Mouse (Mus musculus) small intestine, adult 2 months (tissue): ENCODE results near the gene Spata31d1a. TPM values are rescaled to one million over a fixed set of nuclear protein-coding genes. Genes with fewer than 3 reads are reported as not detected.

Experiments
- H3K27ac ChIP-seq: fragments of 200-500 bp; 2 replicates; pipeline ENCODE4 v1.5.1; 2012; ENCODE audit warnings: low read depth, low read length, control low read depth, inconsistent platforms; ENCODE audit not compliant: insufficient read depth
- H3K27me3 ChIP-seq: fragments of 200-500 bp; 2 replicates; pipeline ENCODE4 v1.6.1; 2012; ENCODE audit warnings: mild to moderate bottlenecking, moderate library complexity, low read length, inconsistent platforms; ENCODE audit not compliant: control insufficient read depth, insufficient read depth
- H3K36me3 ChIP-seq: fragments of 200-500 bp; 2 replicates; pipeline ENCODE4 v1.6.1; 2012; ENCODE audit warnings: mild to moderate bottlenecking, low read length, control low read depth, inconsistent platforms; ENCODE audit not compliant: control insufficient read depth, insufficient read depth
- H3K4me1 ChIP-seq: fragments of 200-500 bp; 2 replicates; pipeline ENCODE4 v1.6.1; 2012; ENCODE audit warnings: low read length, inconsistent platforms, mixed read lengths; ENCODE audit not compliant: control insufficient read depth, insufficient read depth, insufficient read length
- H3K4me3 ChIP-seq: fragments of 200-500 bp; 2 replicates; pipeline ENCODE4 v1.5.1; 2012; ENCODE audit warnings: low read depth, mild to moderate bottlenecking, control low read depth, inconsistent platforms, low read length, moderate library complexity
- CTCF ChIP-seq: fragments of 200-500 bp; IDR thresholded peaks from 2 replicates; pipeline ENCODE4 v1.5.1; 2012; ENCODE audit warnings: low read depth, mild to moderate bottlenecking, control low read depth, inconsistent platforms, low read length, moderate library complexity, mixed read lengths; ENCODE audit not compliant: insufficient replicate concordance, insufficient read length; ENCODE audit errors: extremely low read depth
- POLR2A ChIP-seq: fragments of 200-500 bp; IDR thresholded peaks from 2 replicates; pipeline ENCODE4 v1.6.1; 2012; ENCODE audit warnings: low read depth, mild to moderate bottlenecking, control low read depth, inconsistent platforms, low read length, moderate library complexity
- WGBS: fragments of 180-500 bp; shearing (Covaris S2); methylation state at CpG from one replicate; pipeline ENCODE4 v1.1.7; 2018; 5-methylcytosine and 5-hydroxymethylcytosine counted together
- polyA plus RNA-seq: library from polyadenylated mRNA; depleted of rRNA; stranded (reverse); fragments of >200 nt; gene quantifications from 2 replicates; pipeline ENCODE4 v1.2.3, GENCODE M21; 2012

Spata31d1a gene
- polyA plus RNA-seq, 1 experiment, result not detected

DNA sequence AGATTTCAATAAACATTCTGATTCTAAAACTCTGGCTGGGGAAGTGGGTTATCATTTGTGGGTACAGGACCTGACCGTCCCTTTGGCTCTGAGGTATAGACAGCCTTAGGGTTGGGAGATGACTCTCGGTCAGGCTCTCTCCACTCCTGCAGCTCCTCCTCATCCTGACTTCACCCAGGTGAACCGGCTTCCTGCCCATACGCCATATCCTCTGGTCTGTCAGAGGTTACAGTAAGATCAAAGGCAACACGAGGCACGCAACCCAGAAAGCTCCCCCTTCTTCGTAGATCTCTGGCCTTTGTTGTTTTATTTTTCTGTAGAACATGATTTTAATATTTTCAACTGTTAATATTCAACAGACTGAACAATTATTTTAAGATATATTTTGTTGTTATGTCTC lies 14.3 kb downstream of the Spata31d1a start:
- H3K4me1 ChIP-seq, result no peaks in the 10 kb centered on the region
- TF ChIP-seq CTCF, result no peak
- 81% methylated on average over 7 of the region's 7 CpGs for WGBS
- H3K36me3 ChIP-seq, result no peaks in the 10 kb centered on the region
- no peaks in the 10 kb centered on the region for H3K27me3 ChIP-seq
- H3K27ac ChIP-seq, result no peak overlapping the region
- H3K4me3 ChIP-seq, result no peak overlapping the region

DNA sequence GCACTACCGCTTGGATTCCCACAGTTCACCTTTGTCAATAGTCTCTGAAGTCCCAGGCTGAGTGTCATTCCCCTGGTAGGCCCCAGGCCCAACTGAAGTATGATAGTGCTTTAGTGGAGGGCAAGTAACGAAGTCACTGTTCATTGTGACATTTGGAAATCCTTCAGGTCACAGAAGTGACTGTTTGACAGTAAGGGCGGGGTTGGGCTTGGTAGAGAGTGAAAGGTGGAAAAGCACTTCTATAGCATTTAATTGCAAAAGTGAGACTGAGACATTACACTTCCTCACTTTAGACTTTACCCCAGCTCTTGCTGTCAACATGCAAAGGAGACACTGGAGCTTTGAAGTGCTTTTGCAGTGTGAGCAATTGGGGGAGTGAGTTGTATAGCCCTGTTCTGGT lies 16.1 kb downstream of the Spata31d1a start, which contains the start of gene 4921517D22Rik:
TSS of gene 4921517D22Rik (minus strand) at position 101 of the 400 bp plus-strand sequence.
- no peak for TF ChIP-seq POLR2A
- no peak for TF ChIP-seq CTCF
- Histone ChIP-seq H3K36me3 (no peaks in the 10 kb centered on the region), H3K4me3 (no peak within 1 kb of the TSS), H3K4me1 (no peaks in the 10 kb centered on the region), H3K27ac (no peak within 1 kb of the TSS), H3K27me3 (no peaks in the 10 kb centered on the region)
- 87% methylated on average over 3 of the region's 3 CpGs for WGBS

GRCm38 (mm10) chr13:59691478-59691877 lies 18.7 kb downstream of the Spata31d1a start:
- H3K27ac ChIP-seq, result no peak overlapping the region
- H3K4me3 ChIP-seq, result no peak overlapping the region
- H3K36me3 ChIP-seq, result no peaks in the 10 kb centered on the region
- whole genome bisulfite sequencing, result 77% methylated on average over 10 of the region's 10 CpGs
- TF ChIP-seq CTCF (no peak), POLR2A (no peak)
- no peaks in the 10 kb centered on the region for H3K4me1 ChIP-seq
- no peaks in the 10 kb centered on the region for H3K27me3 ChIP-seq

DNA sequence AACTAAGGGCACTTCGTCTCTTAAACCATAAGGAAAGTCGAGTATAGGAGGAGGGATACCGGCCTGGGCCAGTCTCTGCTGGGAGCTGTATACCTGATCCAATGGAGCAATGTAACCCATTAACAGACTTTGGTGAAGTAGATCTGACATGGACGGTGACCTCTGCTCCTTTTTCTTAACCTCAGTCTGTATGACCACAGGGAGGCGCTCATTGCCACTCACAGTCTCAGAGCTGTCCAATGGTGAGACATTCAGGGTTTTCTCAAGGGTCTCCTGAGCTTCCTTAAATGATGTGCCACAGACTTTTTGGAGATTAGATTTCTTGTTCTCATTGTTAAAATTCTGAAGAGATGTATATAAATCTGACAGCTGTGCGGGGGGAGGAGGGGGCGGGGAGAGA lies 19.6 kb downstream of the Spata31d1a start:
- 84% methylated on average over 7 of the region's 7 CpGs for WGBS
- no peaks in the 10 kb centered on the region for H3K27me3 ChIP-seq
- H3K36me3 ChIP-seq, result no peaks in the 10 kb centered on the region
- H3K4me3 ChIP-seq, result no peak overlapping the region
- no peaks in the 10 kb centered on the region for H3K4me1 ChIP-seq
- TF ChIP-seq POLR2A (no peak), CTCF (no peak)
- H3K27ac ChIP-seq, result no peak overlapping the region

DNA sequence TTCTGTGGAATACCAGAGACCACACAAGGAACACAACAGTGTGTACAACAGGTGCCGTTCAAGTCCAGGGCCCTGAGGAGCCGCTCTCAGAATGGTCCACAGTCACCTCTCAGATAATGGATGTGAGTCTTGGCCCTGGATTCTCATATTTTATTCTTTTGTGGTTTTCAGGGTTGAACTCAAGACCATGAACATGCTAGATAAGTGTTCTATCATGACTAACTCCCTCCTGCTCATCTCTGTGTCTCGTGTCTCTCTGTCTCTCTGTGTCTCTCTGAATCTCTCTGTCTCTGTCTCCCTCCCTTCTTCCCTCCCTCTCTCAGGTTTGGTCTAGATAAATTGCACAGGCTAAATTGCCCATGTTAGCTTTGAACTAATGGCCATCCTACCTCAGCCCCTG lies 20.3 kb downstream of the Spata31d1a start:
- WGBS, result 86% methylated on average over 3 of the region's 3 CpGs
- no peak for TF ChIP-seq POLR2A
- no peak for TF ChIP-seq CTCF
- no peaks in the 10 kb centered on the region for H3K36me3 ChIP-seq
- H3K27ac ChIP-seq, result no peak overlapping the region
- no peaks in the 10 kb centered on the region for H3K27me3 ChIP-seq
- no peaks in the 10 kb centered on the region for H3K4me1 ChIP-seq
- no peak overlapping the region for H3K4me3 ChIP-seq

GRCm38 (mm10) chr13:59689313-59689712 lies 20.8 kb downstream of the Spata31d1a start:
- H3K4me1 ChIP-seq, result no peaks in the 10 kb centered on the region
- H3K4me3 ChIP-seq, result no peak overlapping the region
- H3K27me3 ChIP-seq, result no peaks in the 10 kb centered on the region
- TF ChIP-seq POLR2A (no peak), CTCF (no peak)
- H3K36me3 ChIP-seq, result no peaks in the 10 kb centered on the region
- no peak overlapping the region for H3K27ac ChIP-seq
- WGBS, result 83% methylated on average over 9 of the region's 9 CpGs

GRCm38 (mm10) chr13:59688338-59688770 lies 21.8 kb downstream of the Spata31d1a start:
- Histone ChIP-seq H3K27me3 (no peaks in the 10 kb centered on the region), H3K4me3 (no peak overlapping the region), H3K27ac (no peak overlapping the region), H3K36me3 (no peaks in the 10 kb centered on the region), H3K4me1 (no peaks in the 10 kb centered on the region)
- TF ChIP-seq CTCF (no peak), POLR2A (no peak)
- 68% methylated on average over 13 of the region's 13 CpGs for WGBS

DNA sequence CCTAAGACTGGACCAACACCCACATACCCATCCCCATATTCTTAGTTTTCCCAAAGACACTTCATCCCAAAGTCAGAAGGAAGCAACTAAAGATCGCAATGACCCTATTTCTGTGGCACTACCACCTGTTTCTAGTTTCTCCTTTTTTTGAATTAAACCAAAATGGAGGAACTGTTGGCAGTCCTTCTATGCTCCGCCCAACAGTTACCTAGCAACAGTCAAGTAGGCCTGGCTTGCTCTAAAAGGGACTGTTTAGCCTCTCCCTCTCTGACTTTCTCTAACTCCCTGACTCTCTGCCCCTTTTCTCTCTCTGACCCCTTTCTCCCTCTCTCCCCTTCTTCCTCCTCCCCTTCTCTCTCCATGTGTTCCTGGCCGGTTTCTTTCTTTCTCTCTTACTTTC lies 24.9 kb downstream of the Spata31d1a start:
- no peaks in the 10 kb centered on the region for H3K36me3 ChIP-seq
- WGBS, result 89% methylated on average over 3 of the region's 3 CpGs
- H3K27ac ChIP-seq, result no peak overlapping the region
- no peak for TF ChIP-seq POLR2A
- H3K27me3 ChIP-seq, result no peaks in the 10 kb centered on the region
- no peaks in the 10 kb centered on the region for H3K4me1 ChIP-seq
- H3K4me3 ChIP-seq, result no peak overlapping the region
